Mouse (Mus musculus) midbrain, embryonic 14.5 days (tissue): Measurements from ENCODE around the gene Krt83. TPM values are rescaled to one million over a fixed set of nuclear protein-coding genes. Genes with fewer than 3 reads are reported as not detected.
A peak's percentile ranks its signal among the peaks of the same experiment; 100 is the strongest.

ENCODE experiments used
- ATAC-seq: fragments of 200-750 bp; cut with Nextera tagmentation; 2 replicates; pipeline ENCODE4 v1.8.0; 2017; ENCODE audit warnings: moderate number of reproducible peaks, moderate library complexity; ENCODE audit not compliant: low FRiP score, low TSS enrichment
- DNase-seq: peaks from one replicate; pipeline ENCODE4 v3.0.0-alpha.2; 2015
- H3K27ac ChIP-seq: fragments of 300-500 bp; sonication (generic); replicated peaks from 2 replicates; pipeline ENCODE4 v1.5.1; 2014; ENCODE audit warnings: mild to moderate bottlenecking, low read depth, low read length, moderate library complexity
- H3K27me3 ChIP-seq: fragments of 300-500 bp; sonication (generic); 2 replicates; pipeline ENCODE4 v1.6.1; 2014; ENCODE audit warnings: low read length, control low read depth, mixed read lengths; ENCODE audit not compliant: control insufficient read depth, insufficient read depth
- H3K36me3 ChIP-seq: fragments of 300-500 bp; sonication (generic); 2 replicates; pipeline ENCODE4 v1.6.1; 2014; ENCODE audit warnings: low read length, control low read depth; ENCODE audit not compliant: control insufficient read depth, insufficient read depth
- H3K4me1 ChIP-seq: fragments of 300-500 bp; sonication (generic); 2 replicates; pipeline ENCODE4 v1.6.1; 2014; ENCODE audit warnings: mild to moderate bottlenecking, antibody characterized with exemption, low read length, control low read depth; ENCODE audit not compliant: control insufficient read depth, insufficient read depth
- H3K4me2 ChIP-seq: fragments of 300-500 bp; sonication (generic); 2 replicates; pipeline ENCODE4 v1.6.1; 2014; ENCODE audit warnings: mild to moderate bottlenecking, low read length, moderate library complexity
- H3K4me3 ChIP-seq: fragments of 300-500 bp; sonication (generic); replicated peaks from 2 replicates; pipeline ENCODE4 v1.5.1; 2014; ENCODE audit warnings: low read depth, low read length
- H3K9ac ChIP-seq: fragments of 300-500 bp; sonication (generic); replicated peaks from 2 replicates; pipeline ENCODE4 v1.6.1; 2014; ENCODE audit warnings: mild to moderate bottlenecking, low read length, moderate library complexity
- H3K9me3 ChIP-seq: fragments of 300-500 bp; sonication (generic); 2 replicates; pipeline ENCODE4 v1.6.1; 2016; ENCODE audit warnings: low read length, control low read depth, mixed read lengths; ENCODE audit not compliant: control insufficient read depth
- WGBS: fragments of 180-500 bp; shearing (Covaris S2); extraction: QIAGEN DNeasy Blood & Tissue Kit; methylation state at CpG from one replicate; pipeline ENCODE4 v1.1.7; 2014; 5-methylcytosine and 5-hydroxymethylcytosine counted together
- polyA plus RNA-seq: library from polyadenylated mRNA; unstranded; fragments of >200 nt; fragmentation: Nextera tagmentation; extraction: Ambion mirVana; gene quantifications from 2 replicates; pipeline ENCODE4 v1.2.1, GENCODE M21; 2014

Krt83 gene
- polyA plus RNA-seq, 1 experiment from 2014 or later, result not detected

GRCm38 (mm10) chr15:101508247-101508646 is 16.9 kb upstream of the Krt83 start:
- DNase-seq (no peak), ATAC-seq (no peak)
- Histone ChIP-seq H3K27ac (no peak overlapping the region), H3K36me3 (no peaks in the 10 kb centered on the region), H3K27me3 (no peaks in the 10 kb centered on the region), H3K9me3 (no peaks in the 10 kb centered on the region), H3K4me3 (no peak overlapping the region), H3K9ac (no peak overlapping the region), H3K4me1 (no peaks in the 10 kb centered on the region), H3K4me2 (no peak overlapping the region)
- 85% methylated on average over 9 of the region's 9 CpGs for WGBS

- Histone ChIP-seq H3K36me3 (no peaks in the 10 kb centered on the region), H3K4me2 (no peak overlapping the region), H3K27ac (no peak overlapping the region), H3K9me3 (no peaks in the 10 kb centered on the region), H3K9ac (no peak overlapping the region), H3K4me1 (no peaks in the 10 kb centered on the region), H3K4me3 (no peak overlapping the region), H3K27me3 (no peaks in the 10 kb centered on the region)
- ATAC-seq (no peak), DNase-seq (no peak)
- 50% methylated on average over 14 of the region's 14 CpGs for WGBS
Observed at GRCm38 (mm10) chr15:101506896-101507758, 15.8 kb upstream of the Krt83 start.

- 66% methylated on average over 2 of the region's 2 CpGs for WGBS
- Histone ChIP-seq H3K9ac (no peak overlapping the region), H3K9me3 (no peaks in the 10 kb centered on the region), H3K4me1 (no peaks in the 10 kb centered on the region), H3K27ac (no peak overlapping the region), H3K27me3 (no peaks in the 10 kb centered on the region), H3K36me3 (no peaks in the 10 kb centered on the region), H3K4me2 (no peak overlapping the region), H3K4me3 (no peak overlapping the region)
- DNase-seq, result peak; percentile 17
- no peak for ATAC-seq
Observed at GRCm38 (mm10) chr15:101497181-101497580, 5.9 kb upstream of the Krt83 start.

GRCm38 (mm10) chr15:101495266-101495665 is 4.0 kb upstream of the Krt83 start:
- H3K4me2 ChIP-seq, result no peak overlapping the region
- H3K27ac ChIP-seq, result no peak overlapping the region
- H3K9ac ChIP-seq, result no peak overlapping the region
- 91% methylated on average over 8 of the region's 8 CpGs for WGBS
- H3K36me3 ChIP-seq, result no peaks in the 10 kb centered on the region
- H3K27me3 ChIP-seq, result no peaks in the 10 kb centered on the region
- no peak overlapping the region for H3K4me3 ChIP-seq
- no peaks in the 10 kb centered on the region for H3K9me3 ChIP-seq
- ATAC-seq (no peak), DNase-seq (no peak)
- no peaks in the 10 kb centered on the region for H3K4me1 ChIP-seq

GRCm38 (mm10) chr15:101494203-101494602 is 2.9 kb upstream of the Krt83 start:
- WGBS, result 33% methylated on average over 1 of the region's 1 CpGs
- Histone ChIP-seq H3K36me3 (no peaks in the 10 kb centered on the region), H3K9me3 (no peaks in the 10 kb centered on the region), H3K27ac (no peak overlapping the region), H3K27me3 (no peaks in the 10 kb centered on the region), H3K4me2 (no peak overlapping the region), H3K9ac (no peak overlapping the region), H3K4me3 (no peak overlapping the region), H3K4me1 (no peaks in the 10 kb centered on the region)
- DNase-seq (no peak), ATAC-seq (no peak)

- H3K4me1 ChIP-seq, result no peaks in the 10 kb centered on the region
- H3K4me3 ChIP-seq, result no peak overlapping the region
- H3K27me3 ChIP-seq, result no peaks in the 10 kb centered on the region
- no peak for DNase-seq
- H3K9ac ChIP-seq, result no peak overlapping the region
- ATAC-seq, result no peak
- no peak overlapping the region for H3K27ac ChIP-seq
- H3K4me2 ChIP-seq, result no peak overlapping the region
- no peaks in the 10 kb centered on the region for H3K36me3 ChIP-seq
- no peaks in the 10 kb centered on the region for H3K9me3 ChIP-seq
- 93% methylated on average over 6 of the region's 6 CpGs for WGBS
Observed at GRCm38 (mm10) chr15:101493713-101494112, 2.4 kb upstream of the Krt83 start.

- H3K36me3 ChIP-seq, result no peaks in the 10 kb centered on the region
- 83% methylated on average over 8 of the region's 8 CpGs for WGBS
- no peak overlapping the region for H3K27ac ChIP-seq
- H3K27me3 ChIP-seq, result no peaks in the 10 kb centered on the region
- no peak overlapping the region for H3K4me2 ChIP-seq
- no peak overlapping the region for H3K9ac ChIP-seq
- DNase-seq, result no peak
- no peak overlapping the region for H3K4me3 ChIP-seq
- no peaks in the 10 kb centered on the region for H3K4me1 ChIP-seq
- H3K9me3 ChIP-seq, result no peaks in the 10 kb centered on the region
- no peak for ATAC-seq
Observed at GRCm38 (mm10) chr15:101492718-101493117, 1.4 kb upstream of the Krt83 start.

GRCm38 (mm10) chr15:101485911-101486635 is 5.2 kb downstream of the Krt83 start:
- Histone ChIP-seq H3K36me3 (no peaks in the 10 kb centered on the region), H3K9ac (no peak overlapping the region), H3K27me3 (no peaks in the 10 kb centered on the region), H3K4me2 (no peak overlapping the region), H3K27ac (no peak overlapping the region), H3K4me1 (no peaks in the 10 kb centered on the region), H3K4me3 (no peak overlapping the region), H3K9me3 (no peaks in the 10 kb centered on the region)
- DNase-seq (peak; percentile 7), ATAC-seq (no peak)
- WGBS, result 84% methylated on average over 11 of the region's 11 CpGs

GRCm38 (mm10) chr15:101484939-101485338 is 6.4 kb downstream of the Krt83 start:
- 100% methylated on average over 1 of the region's 1 CpGs for WGBS

More at GRCm38 (mm10) chr15:101484939-101485338, 6.4 kb downstream of the Krt83 start:
- DNase-seq (no peak), ATAC-seq (no peak)
- no peak overlapping the region for H3K9ac ChIP-seq
- H3K27ac ChIP-seq, result no peak overlapping the region
- no peak overlapping the region for H3K4me2 ChIP-seq
- H3K9me3 ChIP-seq, result no peaks in the 10 kb centered on the region
- H3K4me1 ChIP-seq, result no peaks in the 10 kb centered on the region
- no peak overlapping the region for H3K4me3 ChIP-seq
- no peaks in the 10 kb centered on the region for H3K27me3 ChIP-seq
- H3K36me3 ChIP-seq, result no peaks in the 10 kb centered on the region
